Mouse (Mus musculus) olfactory bulb, adult 2 months (tissue): ENCODE data around the gene Scnm1.

Experiments
- CTCF ChIP-seq: fragments of 200-500 bp; IDR thresholded peaks from 2 replicates; pipeline ENCODE4 v1.5.1; 2012; ENCODE audit warnings: low read depth, mild to moderate bottlenecking, low read length, moderate library complexity; ENCODE audit not compliant: insufficient read depth
- POLR2A ChIP-seq: fragments of 200-500 bp; IDR thresholded peaks from 2 replicates; pipeline ENCODE4 v1.6.1; 2012; ENCODE audit warnings: mild to moderate bottlenecking, low read depth, low read length, moderate library complexity; ENCODE audit not compliant: insufficient read depth

DNA sequence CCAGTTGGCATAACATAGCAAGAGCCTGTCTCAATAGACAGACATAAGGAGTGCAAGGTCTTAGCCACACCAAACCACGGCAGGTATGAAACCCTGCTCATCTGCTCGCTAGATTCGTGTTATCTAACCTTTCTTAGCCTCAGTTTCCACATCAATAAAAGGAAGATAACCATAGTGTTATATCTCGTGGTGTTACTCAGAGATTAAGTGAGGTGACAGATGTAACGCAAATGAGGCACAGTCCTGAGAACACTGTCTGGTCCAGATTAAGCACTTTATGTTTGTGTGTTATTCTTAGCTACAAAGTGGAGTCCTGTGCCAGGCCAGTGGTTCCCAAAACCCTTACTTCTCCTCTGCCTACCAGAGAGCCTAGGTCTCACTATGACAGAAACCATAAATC lies 31.0 kb upstream of the Scnm1 start:
- TF ChIP-seq CTCF: no peak
- no peak for TF ChIP-seq POLR2A
